Mouse (Mus musculus) embryo, embryonic 11.5 days (tissue): ENCODE data around the gene Mtcl1.

Experiments used
- DNase-seq: peaks from one replicate; pipeline ENCODE4 v3.0.0-alpha.2; 2012; ENCODE audit warnings: low read depth, low spot score

Mtcl1 gene

DNA sequence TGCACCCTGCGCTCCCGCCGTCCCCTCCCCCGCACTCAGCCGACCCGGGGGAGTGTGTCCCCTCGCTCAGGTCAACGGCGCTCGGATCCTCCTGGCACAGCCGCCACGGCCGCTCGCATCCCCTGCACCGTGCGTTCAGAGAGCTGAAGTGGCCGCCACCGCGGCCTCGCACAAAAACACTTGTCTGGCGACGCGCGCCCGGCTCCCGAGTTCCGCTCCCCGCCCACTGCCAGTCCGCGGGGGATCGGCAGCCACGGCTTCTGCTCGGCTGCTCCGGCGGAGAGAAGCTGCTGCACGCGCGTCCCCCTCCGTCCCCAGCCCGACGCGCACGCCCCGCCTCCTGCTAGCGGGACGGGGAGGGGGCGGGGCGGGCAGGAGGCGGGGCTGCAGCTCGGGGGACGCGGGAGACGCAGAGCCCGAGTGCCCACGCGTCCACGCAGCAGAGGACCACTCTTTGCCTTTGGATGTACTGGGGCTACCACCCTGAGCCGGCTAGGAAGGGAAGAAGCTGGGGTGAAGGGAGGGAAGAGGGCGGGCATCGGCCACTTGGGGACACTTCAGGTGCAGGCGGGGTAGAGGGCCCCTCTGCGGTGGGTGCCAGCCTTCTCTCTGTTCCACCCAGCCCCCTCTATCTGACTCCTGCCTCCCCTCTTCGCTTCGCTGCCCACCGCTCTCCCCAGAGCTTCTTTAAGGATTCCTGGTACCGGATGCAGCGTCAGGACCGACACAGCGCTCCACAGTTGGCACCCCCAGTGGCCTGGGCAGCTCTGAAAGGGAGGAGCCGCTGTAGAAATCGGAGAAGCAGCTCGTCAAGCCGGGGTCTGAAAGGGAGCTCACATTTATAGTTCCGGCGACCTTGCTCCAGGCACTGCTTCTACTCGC is at the start of gene Mtcl1:
TSS of gene Mtcl1 (minus strand) at position 291 of the 882 bp plus-strand sequence.
- DNase-seq = peak; percentile 63

DNA sequence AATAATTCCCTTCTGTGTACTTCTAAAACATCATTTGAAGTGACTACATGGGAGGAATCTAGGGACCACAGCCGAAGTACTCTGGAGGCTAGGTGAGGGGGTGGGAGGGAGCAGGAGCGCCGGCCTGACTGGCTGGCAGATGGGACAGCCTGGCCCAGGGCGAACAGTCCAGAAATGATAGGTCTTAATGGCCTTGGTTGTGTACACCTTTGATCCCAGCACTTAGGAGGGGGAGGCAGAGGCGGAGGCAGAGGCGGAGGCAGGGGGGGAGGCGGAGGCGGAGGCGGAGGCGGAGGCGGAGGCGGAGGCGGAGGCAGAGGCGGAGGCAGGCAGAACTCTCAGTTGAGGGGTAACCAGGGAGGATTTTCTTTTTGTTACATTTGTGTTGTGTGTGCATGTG is 49.0 kb upstream of the Mtcl1 start:
- no peak for DNase-seq

DNA sequence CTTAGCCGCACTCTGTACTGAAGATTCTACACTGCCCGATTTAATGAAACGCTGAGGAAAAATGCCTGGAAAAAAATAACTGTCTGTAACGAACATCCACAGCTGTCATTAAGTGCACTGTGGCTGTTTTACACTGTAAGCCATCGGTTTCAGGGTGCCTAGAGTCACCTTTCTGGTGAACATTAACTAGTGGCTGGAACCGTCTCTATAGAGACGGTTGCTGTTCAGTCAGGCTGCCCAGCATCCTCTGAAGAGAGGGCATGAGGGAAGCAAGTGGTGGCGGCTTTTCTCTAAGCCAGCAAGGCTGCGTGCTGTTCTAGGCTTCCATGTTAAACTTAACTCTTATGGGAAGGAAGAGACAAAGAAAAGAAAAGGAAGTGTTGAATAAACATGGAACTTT is 47.0 kb upstream of the Mtcl1 start:
- DNase-seq = no peak

DNA sequence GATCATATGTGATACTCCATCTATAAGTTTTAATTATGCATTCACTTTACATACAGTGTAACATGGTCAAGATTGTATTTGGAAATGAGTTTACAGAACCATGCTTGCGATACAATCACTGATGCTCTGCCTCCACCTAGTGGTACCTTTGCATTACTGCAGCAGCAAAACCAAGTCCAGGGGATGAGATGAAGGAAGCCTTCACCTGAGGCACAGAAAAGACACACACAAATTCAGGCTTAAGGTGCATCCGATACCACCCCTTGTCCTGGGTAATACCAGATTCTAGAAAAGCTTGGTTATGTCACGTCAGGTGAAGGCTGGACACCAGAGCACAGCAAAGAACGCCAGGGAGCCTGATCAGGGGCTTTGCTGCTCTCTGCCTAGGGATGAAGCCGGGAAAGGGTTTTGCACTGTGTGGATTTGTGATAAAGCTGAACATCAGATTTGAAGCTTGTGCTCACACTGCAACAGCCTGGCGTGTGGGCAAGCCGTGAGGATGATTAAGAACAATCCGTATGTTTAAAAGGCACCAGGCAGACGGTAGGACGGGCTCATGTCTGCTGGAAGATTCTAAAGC is 40.6 kb upstream of the Mtcl1 start:
- peak; percentile 62 for DNase-seq

DNA sequence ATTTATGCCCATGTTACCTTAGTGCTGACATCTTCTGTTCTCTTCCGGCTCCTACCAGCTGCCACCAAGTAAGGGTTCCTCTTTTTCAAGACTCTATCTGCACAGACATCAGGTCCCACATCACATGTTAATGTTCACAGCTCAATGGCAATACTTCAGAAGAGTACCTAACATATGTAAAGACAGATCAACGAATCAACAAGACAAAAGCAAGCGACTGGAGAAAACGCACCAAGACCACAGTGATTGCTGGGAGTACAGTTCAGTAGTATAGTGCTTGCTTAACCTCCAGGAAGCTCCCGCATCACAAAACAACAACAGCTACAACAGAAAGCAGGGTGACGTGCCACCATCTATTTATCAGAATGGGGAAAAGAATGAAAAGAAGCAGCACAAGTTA is 37.0 kb upstream of the Mtcl1 start:
- DNase-seq = no peak

- DNase-seq = peak; percentile 71
These were observed 36.2 kb upstream of the Mtcl1 start for GRCm38 (mm10) chr17:66485742-66486141.

DNA sequence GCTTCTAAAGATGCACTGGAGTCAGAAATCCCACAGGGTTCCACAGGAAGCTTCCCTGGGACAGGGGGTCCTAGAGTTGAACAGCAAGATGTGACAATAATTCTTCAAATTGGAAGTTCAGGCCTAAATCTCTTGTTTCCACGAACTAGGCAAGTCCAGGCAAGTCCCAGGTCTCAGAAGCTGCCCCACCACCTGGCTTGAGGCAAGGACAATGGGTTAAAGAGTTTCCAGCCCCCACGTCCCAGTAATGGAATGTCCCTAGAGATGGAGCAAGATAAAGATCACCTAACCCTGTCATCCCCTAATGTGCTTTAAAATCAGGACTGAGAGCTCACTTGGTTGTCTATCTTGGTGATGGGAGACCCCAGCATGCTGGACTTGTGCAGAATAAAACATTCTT is 35.4 kb upstream of the Mtcl1 start:
- no peak for DNase-seq

DNA sequence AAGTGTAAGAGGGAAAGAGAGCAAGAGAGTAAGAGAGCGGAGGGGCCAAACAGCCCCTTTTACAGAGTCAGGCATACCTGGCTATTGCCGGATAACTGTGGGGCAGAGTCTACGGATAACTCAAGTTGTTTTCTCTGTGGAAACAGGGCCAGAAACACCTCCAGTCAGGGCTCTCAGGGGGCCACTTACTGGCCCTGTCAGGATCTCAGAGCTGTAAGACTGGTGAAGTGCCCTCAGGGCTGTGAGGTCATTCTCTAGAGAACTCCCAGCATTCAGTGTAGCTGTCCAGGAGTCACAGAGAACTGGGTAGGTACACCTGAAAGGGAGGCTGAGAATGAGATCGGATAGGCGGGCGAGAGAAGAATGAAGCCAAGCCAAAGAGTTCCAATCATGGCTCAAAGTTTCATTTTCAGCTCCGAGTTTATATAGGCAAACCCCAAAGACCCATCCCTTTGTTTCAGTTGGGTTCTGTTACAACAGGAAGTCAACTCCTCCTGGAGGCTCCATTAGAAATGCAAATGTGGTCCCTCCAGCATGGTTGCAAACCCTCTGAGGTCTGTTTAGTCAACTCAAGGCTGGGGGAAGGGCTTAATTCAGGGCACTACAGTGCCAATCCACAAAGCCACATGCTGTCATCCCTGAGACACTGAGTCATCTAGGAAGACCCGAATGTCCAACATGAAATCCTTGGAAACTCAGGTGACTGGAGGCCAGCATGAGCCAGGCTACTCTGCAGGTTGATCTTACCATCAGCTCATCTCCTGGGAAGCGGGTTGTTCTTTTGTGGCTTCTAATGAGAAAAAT is 34.3 kb upstream of the Mtcl1 start:
- DNase-seq = no peak

DNA sequence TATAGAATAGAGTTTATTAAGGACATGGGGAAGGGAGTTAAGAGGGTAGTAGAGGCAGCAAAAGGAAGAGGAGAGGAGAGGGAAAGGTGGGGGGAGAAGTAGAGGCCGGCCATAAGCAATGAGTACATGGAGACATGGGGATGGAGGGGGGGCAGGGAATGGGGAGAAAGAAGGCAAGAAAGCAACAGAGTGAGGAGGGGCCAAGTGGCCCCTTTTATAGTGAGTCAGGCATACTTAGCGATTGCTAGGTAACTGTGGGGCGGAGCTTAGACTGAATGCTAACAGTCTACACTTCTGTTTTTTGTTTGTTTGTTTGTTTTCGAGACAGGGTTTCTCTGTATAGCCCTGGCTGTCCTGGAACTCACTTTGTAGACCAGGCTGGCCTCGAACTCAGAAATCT is 31.7 kb upstream of the Mtcl1 start:
- DNase-seq = no peak

DNA sequence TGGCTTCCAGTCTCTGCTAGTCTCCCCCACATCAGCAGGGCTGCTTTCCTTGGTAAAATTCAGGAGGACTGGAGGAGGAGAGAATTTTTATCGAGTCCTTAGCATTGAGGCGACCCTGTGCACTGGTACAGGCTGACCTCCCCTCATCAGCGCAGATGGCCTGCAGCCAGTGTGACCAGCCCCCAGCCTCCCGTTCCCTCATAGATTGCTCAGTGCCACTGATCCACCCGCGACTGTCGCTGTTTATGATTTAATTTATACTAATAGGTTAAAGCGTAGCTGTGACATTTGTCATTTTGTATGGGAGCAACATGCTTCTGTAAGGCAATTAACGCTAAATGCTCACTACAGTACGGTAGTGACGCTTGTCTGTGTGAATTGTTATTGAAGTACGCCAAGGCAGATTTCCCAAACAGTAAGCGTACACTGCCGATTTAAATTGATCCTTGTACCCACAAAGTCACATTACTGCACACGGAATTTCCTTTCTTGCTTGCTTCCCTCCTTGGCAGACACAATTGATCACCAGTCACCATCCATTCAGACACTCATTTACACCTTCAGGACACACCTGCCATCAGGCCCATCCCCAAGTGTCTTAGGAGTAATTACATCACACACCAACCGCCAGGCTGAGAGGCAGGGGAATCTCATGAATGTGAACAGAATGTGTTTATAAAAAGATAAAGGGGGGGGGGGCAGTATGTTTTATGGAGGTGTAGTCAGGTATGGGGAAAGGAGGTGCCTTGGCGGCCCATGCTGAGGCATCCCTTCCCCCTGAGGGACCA is 31.1 kb upstream of the Mtcl1 start:
- DNase-seq = no peak

DNA sequence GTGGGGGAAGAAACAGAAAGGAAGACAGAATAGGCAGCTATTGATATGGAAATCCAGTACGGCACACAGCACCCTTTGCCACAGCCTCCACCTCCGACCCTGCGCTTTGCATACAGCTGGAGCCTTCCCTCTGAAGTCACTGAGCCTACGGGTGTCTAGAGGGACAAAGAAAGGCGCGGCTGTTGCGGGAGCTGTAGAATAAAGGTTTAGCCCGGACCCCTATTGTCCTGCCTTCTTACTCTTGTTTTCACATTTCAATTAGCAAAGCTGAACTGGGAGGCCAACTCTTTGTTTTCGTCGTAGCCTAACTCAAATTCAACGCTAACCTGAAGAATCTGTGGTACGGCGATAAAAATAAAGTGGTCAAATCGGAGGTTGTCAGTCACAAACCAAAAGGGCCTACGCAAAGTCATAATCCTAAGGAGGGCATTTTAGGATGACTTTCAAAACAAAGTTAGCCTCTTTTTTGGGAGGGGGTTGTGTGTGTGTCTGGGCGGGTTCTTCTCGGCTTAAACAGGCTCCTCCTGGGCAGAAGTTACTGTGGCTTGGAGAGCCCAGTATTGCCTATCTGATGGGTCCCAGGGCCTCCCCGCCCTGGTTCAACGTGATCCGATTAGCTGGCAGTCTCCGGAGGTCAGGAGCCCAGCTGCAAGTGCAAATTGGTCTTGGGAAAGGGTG is 30.4 kb upstream of the Mtcl1 start:
- peak; percentile 41 for DNase-seq

DNA sequence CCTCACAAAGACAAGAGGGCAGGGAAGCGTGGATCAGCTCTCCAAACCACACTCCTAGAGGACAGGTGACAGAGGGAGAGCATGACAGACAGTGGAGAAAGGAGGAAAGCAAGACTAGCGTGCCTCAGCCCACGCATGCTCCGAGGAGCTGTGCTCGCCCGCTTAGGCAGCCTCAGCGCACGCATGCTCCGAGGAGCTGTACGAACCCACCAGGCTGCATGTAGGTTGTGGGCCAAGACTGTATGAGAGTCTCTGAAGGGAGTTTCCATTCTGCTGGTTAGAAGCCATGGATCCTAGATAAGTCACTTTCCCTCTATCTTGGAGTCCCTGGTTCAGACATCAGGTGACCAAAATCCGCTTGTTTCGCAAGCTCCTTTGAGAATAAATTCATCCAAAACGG is 29.8 kb upstream of the Mtcl1 start:
- DNase-seq = peak; percentile 34

DNA sequence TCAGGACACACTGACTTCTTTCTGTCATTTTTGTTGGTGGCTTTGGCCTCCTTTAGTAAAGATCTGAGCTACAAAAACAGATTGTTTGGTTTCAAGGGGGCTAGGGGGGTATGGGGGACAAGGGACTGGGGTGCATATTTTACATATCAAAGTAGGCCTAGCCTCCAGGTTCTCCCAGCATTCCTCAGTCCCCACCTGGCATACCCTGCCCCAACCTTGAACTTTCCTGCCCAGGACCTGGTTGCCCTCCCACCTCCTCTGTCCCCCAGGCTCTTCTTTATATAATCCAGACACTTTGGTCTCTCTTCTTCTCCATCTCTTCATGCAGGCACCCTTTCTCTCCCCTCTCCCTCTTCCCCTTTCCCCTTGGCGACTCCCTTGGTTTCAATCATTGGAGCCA is 23.7 kb upstream of the Mtcl1 start:
- no peak for DNase-seq

- DNase-seq = no peak
These were observed 22.2 kb upstream of the Mtcl1 start for GRCm38 (mm10) chr17:66471775-66472174.

DNA sequence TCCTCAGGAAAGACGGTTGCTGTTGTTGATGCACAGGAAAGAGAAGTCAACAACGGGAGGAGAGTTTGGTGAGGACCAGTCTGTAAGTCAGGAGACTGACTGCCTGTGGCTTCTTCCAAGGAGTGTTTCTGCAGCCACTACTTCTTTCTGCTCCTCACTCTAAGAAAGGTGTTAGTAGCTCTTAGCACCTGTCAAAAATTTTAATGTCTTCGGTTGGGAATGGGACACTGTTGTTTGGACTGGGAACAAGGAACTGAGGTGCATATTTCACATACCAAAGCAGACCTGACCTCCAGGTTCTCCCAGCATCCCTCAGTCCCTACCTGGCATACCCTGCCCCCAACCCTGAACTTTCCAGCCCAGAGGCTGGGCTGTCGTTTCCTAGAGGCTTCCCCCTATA is 21.7 kb upstream of the Mtcl1 start:
- no peak for DNase-seq

DNA sequence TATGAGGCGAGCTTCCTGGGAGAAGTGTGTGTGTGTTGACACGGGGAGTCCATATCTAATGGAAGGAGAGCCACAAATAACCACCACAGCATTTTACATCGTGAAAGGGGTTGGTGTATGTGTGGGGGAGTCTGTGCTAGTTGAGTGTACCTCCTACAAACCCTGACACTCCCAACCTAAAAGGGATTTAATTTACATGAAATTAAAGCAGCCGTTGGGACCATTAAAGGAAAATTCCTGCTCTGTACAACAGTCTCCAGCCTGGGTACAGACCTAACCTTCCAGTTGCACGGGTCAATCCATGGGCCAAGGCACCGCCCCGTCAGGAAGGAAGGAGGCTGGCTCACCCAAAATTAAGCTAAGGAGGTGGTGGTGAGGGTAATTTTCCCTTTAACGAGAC is 20.5 kb upstream of the Mtcl1 start:
- DNase-seq = no peak

DNA sequence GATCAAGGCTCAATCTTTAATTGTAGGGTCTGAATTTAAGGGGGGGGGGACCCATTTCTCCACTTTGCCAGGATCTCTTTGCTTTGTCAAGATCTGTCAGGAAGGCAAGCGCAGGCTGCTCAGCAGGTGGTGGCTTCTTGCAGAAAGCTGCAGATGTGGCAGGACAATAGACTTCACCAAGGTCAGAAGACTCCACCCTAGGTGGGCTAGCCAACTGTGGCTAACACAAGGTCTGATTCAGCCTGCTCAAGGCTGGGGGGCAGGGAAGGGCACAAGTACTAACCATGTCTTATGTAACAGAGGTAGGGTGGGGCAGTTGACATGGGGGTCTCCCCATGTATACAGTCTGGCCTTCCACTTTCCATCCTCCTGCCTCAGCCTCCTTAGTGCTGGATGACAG is 7.7 kb upstream of the Mtcl1 start:
- DNase-seq = no peak

DNA sequence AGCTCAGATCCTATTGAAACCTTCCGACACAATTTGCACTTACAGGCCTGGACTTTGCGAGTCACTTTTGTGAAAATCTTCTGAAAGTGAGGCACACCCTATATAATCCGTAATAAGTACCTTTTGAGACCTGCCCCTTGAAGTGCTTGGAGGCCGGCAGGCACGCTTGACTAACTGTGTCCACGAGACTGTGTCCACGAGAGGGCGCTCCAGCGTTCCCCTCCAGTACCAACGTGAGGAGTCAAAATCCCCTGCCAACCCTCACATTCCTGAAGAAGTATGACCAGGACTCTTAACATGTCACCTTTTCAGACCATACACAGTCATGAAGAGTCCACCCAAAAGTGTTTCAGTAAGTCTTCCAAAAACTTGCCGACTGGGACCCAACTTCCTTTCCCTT is 1.6 kb upstream of the Mtcl1 start:
- DNase-seq = peak; percentile 86

DNA sequence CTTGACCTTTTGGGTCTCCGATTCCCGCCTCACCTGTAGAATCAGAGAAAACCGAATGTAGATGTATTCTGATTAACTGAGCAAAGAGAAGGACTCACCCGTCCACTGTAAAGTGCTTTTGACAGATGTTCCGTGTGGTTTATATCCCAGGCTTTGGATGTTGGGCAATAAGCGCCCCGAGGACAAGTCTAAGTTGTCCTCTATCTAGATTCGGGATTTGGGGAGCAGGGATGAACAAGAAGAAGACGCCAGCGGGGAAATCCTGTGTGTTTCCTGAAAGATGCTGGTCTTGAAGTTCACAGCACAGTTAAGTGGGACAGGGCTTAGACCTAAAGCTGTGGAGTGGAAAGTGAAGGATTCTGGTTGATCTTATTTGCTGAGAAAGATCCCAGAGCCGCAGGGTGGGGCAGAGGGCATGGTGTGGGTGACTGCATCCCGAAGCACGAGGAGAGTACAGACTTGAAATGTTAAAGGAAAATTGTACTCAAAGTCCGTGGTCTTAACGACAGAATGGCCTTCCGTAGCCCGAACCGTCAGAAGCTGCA is 1.0 kb upstream of the Mtcl1 start:
- DNase-seq = no peak

- no peak for DNase-seq
These were observed 837 bp downstream of the Mtcl1 start for GRCm38 (mm10) chr17:66448421-66449405.
